ENCODE assay signal across 24 mouse cellular contexts in genomic region chr4:39672609-39673008, GRCm38 (mm10).
A peak's percentile ranks its signal among the peaks of the same experiment; 100 is the strongest.
DNase-seq lines count a peak whose midpoint lies in the region; ATAC-seq and TF ChIP-seq lines count a peak whose summit lies in the region.
"Had no signal": no experiment of that assay in that cellular context is flagged by ENCODE, and none has a peak within 500 bp of the region (broad histone marks: within the 10 kb centered on the region; RNA-seq: fewer than 3 reads in every experiment).

No protein-coding gene starts in this region.

- H3K4me2 ChIP-seq in midbrain, embryonic 11.5 days = no peak overlapping the region
- H3K4me2 ChIP-seq in midbrain, embryonic 14.5 days (ENCODE audit: low read length) = no peak overlapping the region
- H3K4me2 ChIP-seq: embryonic facial prominence, embryonic 13.5 days; forebrain, embryonic 12.5 days; forebrain, embryonic 15.5 days; heart, embryonic 11.5 days; hindbrain, embryonic 15.5 days had no signal

- H3K9ac ChIP-seq in liver, adult 2 months (ENCODE audit: low read depth, low read length) = no peak overlapping the region; the same call in 1 of the 2 replicates
- H3K9ac ChIP-seq in midbrain, embryonic 11.5 days (ENCODE audit: low read length) = no peak overlapping the region
- H3K9ac ChIP-seq in midbrain, embryonic 14.5 days (replicated peaks; ENCODE audit: low read length) = no peak overlapping the region
- H3K9ac ChIP-seq: embryonic facial prominence, embryonic 13.5 days; forebrain, embryonic 12.5 days; forebrain, embryonic 15.5 days; hindbrain, embryonic 15.5 days had no signal

- H3K4me3 ChIP-seq in liver, adult 2 months (ENCODE audit: insufficient read depth, low read depth, low read length) = peak overlapping the region; percentile 51
- no peak overlapping the region for H3K4me3 ChIP-seq in midbrain, embryonic 11.5 days (ENCODE audit: low read depth, low read length)
- no peak overlapping the region for H3K4me3 ChIP-seq in midbrain, embryonic 14.5 days (replicated peaks; ENCODE audit: low read depth, low read length)
- H3K4me3 ChIP-seq: embryonic facial prominence, embryonic 10.5 days; embryonic facial prominence, embryonic 13.5 days; erythroblast, embryonic 14.5 days; forebrain, embryonic 12.5 days; forebrain, embryonic 15.5 days; hindbrain, embryonic 15.5 days had no signal

- H3K79me2 ChIP-seq in liver, adult 2 months (ENCODE audit: control insufficient read depth, insufficient read depth, low read length) = no peaks in the 10 kb centered on the region

- ATAC-seq in midbrain, embryonic 11.5 days (ENCODE audit: low FRiP score) = peak; percentile 42; the same call in 1 of the 2 replicates
- no peak for ATAC-seq in midbrain, embryonic 14.5 days (ENCODE audit: low FRiP score, low TSS enrichment)
- ATAC-seq: forebrain, embryonic 15.5 days; Patski had no signal

- peak overlapping the region; percentile 82 for H3K27ac ChIP-seq in liver, adult 2 months (replicated peaks; ENCODE audit: insufficient read depth, low read depth, low read length)
- H3K27ac ChIP-seq in midbrain, embryonic 11.5 days (ENCODE audit: low read depth, low read length) = no peak overlapping the region
- H3K27ac ChIP-seq in midbrain, embryonic 14.5 days (replicated peaks; ENCODE audit: low read depth, low read length) = no peak overlapping the region
- H3K27ac ChIP-seq: embryonic facial prominence, embryonic 10.5 days; embryonic facial prominence, embryonic 13.5 days; forebrain, embryonic 12.5 days; forebrain, embryonic 15.5 days; hindbrain, embryonic 15.5 days had no signal

- DNase-seq in embryo, embryonic 10 days (ENCODE audit: low spot score) = peak; percentile 15
- DNase-seq in embryo, embryonic 9.5 days (ENCODE audit: extremely low spot score) = no peak
- peak; percentile 73 for DNase-seq in liver, adult 2 months (ENCODE audit: extremely low read depth, low read depth, low spot score)
- no peak for DNase-seq in liver
- peak; percentile 62 for DNase-seq in midbrain, embryonic 11.5 days (ENCODE audit: low spot score, missing footprints)
- no peak for DNase-seq in midbrain, embryonic 14.5 days
- DNase-seq in embryo, embryonic 11 days = peak; percentile 8
- no peak for DNase-seq in cerebellum, adult 8-10 months
- DNase-seq: adrenal gland, postnatal 10 days; adrenal gland, postnatal 36 days; cerebellum, adult 18-20 months; cerebellum, adult 9-11 months; cerebellum, postnatal 25 days; gastrocnemius, postnatal 10 days; gastrocnemius, postnatal 36 days; heart, postnatal 36 days had no signal

- no peaks in the 10 kb centered on the region for H3K36me3 ChIP-seq in liver, adult 2 months (ENCODE audit: control insufficient read depth, insufficient read depth, low read length)
- no peaks in the 10 kb centered on the region for H3K36me3 ChIP-seq in midbrain, embryonic 11.5 days (ENCODE audit: control insufficient read depth, insufficient read depth, low read length)
- no peaks in the 10 kb centered on the region for H3K36me3 ChIP-seq in midbrain, embryonic 14.5 days (ENCODE audit: control insufficient read depth, insufficient read depth, low read length)
- H3K36me3 ChIP-seq: embryonic facial prominence, embryonic 10.5 days; embryonic facial prominence, embryonic 13.5 days; forebrain, embryonic 12.5 days; forebrain, embryonic 15.5 days; hindbrain, embryonic 15.5 days had no signal

- 19% methylated on average over 7 of the region's 7 CpGs for WGBS in liver, adult 2 months
- WGBS in midbrain, embryonic 11.5 days = 74% methylated on average over 7 of the region's 7 CpGs
- 83% methylated on average over 7 of the region's 7 CpGs for WGBS in midbrain, embryonic 14.5 days

- no peak for TF ChIP-seq POLR2A in liver, adult 2 months (IDR thresholded peaks at IDR 0.05; ENCODE audit: extremely low read depth, insufficient read depth, low read length)

- peaks cover 3% of the 10 kb centered on the region; the same call in 1 of the 2 replicates for H3K4me1 ChIP-seq in liver, adult 2 months (ENCODE audit: control insufficient read depth, insufficient read depth, low read length)
- no peaks in the 10 kb centered on the region for H3K4me1 ChIP-seq in midbrain, embryonic 11.5 days (ENCODE audit: control insufficient read depth, insufficient read depth, low read length)
- H3K4me1 ChIP-seq in midbrain, embryonic 14.5 days (ENCODE audit: control insufficient read depth, insufficient read depth, low read length) = no peaks in the 10 kb centered on the region
- H3K4me1 ChIP-seq: embryonic facial prominence, embryonic 10.5 days; embryonic facial prominence, embryonic 13.5 days; forebrain, embryonic 12.5 days; forebrain, embryonic 15.5 days; hindbrain, embryonic 15.5 days had no signal

- H3K9me3 ChIP-seq in midbrain, embryonic 11.5 days (ENCODE audit: control insufficient read depth, low read length) = no peaks in the 10 kb centered on the region
- no peaks in the 10 kb centered on the region for H3K9me3 ChIP-seq in midbrain, embryonic 14.5 days (ENCODE audit: control insufficient read depth, low read length)
- H3K9me3 ChIP-seq: embryonic facial prominence, embryonic 10.5 days; embryonic facial prominence, embryonic 13.5 days; forebrain, embryonic 12.5 days; forebrain, embryonic 15.5 days; hindbrain, embryonic 15.5 days had no signal

- no peak for TF ChIP-seq CTCF in liver, adult 2 months (IDR thresholded peaks at IDR 0.05; ENCODE audit: low read depth, low read length)

- no peaks in the 10 kb centered on the region for H3K27me3 ChIP-seq in liver, adult 2 months (ENCODE audit: control insufficient read depth, insufficient read depth, low read length)
- H3K27me3 ChIP-seq in midbrain, embryonic 11.5 days (ENCODE audit: control insufficient read depth, insufficient read depth, low read length) = no peaks in the 10 kb centered on the region
- H3K27me3 ChIP-seq in midbrain, embryonic 14.5 days (ENCODE audit: control insufficient read depth, insufficient read depth, low read length) = no peaks in the 10 kb centered on the region
- H3K27me3 ChIP-seq: embryonic facial prominence, embryonic 13.5 days; forebrain, embryonic 12.5 days; forebrain, embryonic 15.5 days; hindbrain, embryonic 15.5 days; Patski had no signal

Comparison
In these comparisons a context has a peak if more than half of its experiments do, and no peak if none do; other contexts are left out.
1. DNase-seq: peak in embryo, embryonic 10 days (single experiment), liver, adult 2 months (single experiment), midbrain, embryonic 11.5 days (single experiment) and embryo, embryonic 11 days (single experiment); none in embryo, embryonic 9.5 days (single experiment), liver (single experiment), midbrain, embryonic 14.5 days (single experiment) and cerebellum, adult 8-10 months (single experiment).